Mouse (Mus musculus): ENCODE results near the gene Numbl.

DNA sequence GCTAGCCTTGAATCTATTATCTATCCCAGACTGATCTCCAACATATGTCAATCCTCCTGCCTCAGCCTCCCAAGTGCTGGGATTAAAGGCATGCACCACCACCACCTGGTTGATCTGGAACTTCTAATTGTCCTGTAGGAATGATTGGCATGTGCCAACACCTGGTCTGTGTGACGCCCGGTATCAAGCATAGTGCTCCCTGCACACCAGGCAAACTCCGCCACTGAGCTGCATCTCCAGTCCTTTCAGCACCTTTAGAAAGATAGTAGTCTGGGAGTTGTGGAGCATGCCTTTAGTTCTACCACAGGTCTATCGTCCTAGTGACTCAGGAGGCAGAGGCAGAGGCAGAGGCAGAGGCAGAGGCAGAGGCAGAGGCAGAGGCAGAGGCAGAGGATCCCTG lies 42.1 kb downstream of the Numbl start:
- TF ChIP-seq CTCF (IDR thresholded peaks at IDR 0.05; ENCODE audit: low read depth) (no peak), EP300 (optimal IDR thresholded peaks at IDR 0.05) (no peak)
